Mouse (Mus musculus) midbrain, embryonic 11.5 days (tissue): Measurements from ENCODE around the gene Snrpa. TPM values are rescaled to one million over a fixed set of nuclear protein-coding genes. Genes with fewer than 3 reads are reported as not detected.
A peak's percentile ranks its signal among the peaks of the same experiment; 100 is the strongest.

ENCODE experiments used
- ATAC-seq: fragments of 200-750 bp; cut with Nextera tagmentation; 2 replicates; pipeline ENCODE4 v1.8.0; 2017; ENCODE audit warnings: moderate TSS enrichment, moderate library complexity; ENCODE audit not compliant: low FRiP score
- DNase-seq: peaks from one replicate; pipeline ENCODE4 v3.0.0; 2015; ENCODE audit warnings: low spot score; ENCODE audit errors: missing footprints
- H3K27ac ChIP-seq: fragments of 300-500 bp; sonication (generic); 2 replicates; pipeline ENCODE4 v1.5.1; 2014; ENCODE audit warnings: low read depth, low read length
- H3K27me3 ChIP-seq: fragments of 300-500 bp; sonication (generic); 2 replicates; pipeline ENCODE4 v1.6.1; 2014; ENCODE audit warnings: mild to moderate bottlenecking, low read length, moderate library complexity, mixed read lengths; ENCODE audit not compliant: control insufficient read depth, insufficient read depth
- H3K36me3 ChIP-seq: fragments of 300-500 bp; sonication (generic); 2 replicates; pipeline ENCODE4 v1.6.1; 2014; ENCODE audit warnings: mild to moderate bottlenecking, low read length, moderate library complexity, mixed read lengths; ENCODE audit not compliant: control insufficient read depth, insufficient read depth
- H3K4me1 ChIP-seq: fragments of 300-500 bp; sonication (generic); 2 replicates; pipeline ENCODE4 v1.6.1; 2014; ENCODE audit warnings: low read length; ENCODE audit not compliant: control insufficient read depth, insufficient read depth
- H3K4me2 ChIP-seq: fragments of 300-500 bp; sonication (generic); 2 replicates; pipeline ENCODE4 v1.6.1; 2014; ENCODE audit warnings: mild to moderate bottlenecking, moderate library complexity
- H3K4me3 ChIP-seq: fragments of 300-500 bp; sonication (generic); 2 replicates; pipeline ENCODE4 v1.5.1; 2014; ENCODE audit warnings: low read depth, low read length
- H3K9ac ChIP-seq: fragments of 300-500 bp; sonication (generic); 2 replicates; pipeline ENCODE4 v1.6.1; 2014; ENCODE audit warnings: low read length
- H3K9me3 ChIP-seq: fragments of 300-500 bp; sonication (generic); 2 replicates; pipeline ENCODE4 v1.6.1; 2016; ENCODE audit warnings: low read length; ENCODE audit not compliant: control insufficient read depth
- WGBS: fragments of 180-500 bp; shearing (Covaris S2); extraction: QIAGEN DNeasy Blood & Tissue Kit; methylation state at CpG from one replicate; pipeline ENCODE4 v1.1.7; 2014; 5-methylcytosine and 5-hydroxymethylcytosine counted together
- polyA plus RNA-seq: library from polyadenylated mRNA; unstranded; fragments of >200 nt; fragmentation: Nextera tagmentation; extraction: Ambion mirVana; gene quantifications from 2 replicates; pipeline ENCODE4 v1.2.1, GENCODE M21; 2014

Snrpa gene
- polyA plus RNA-seq, 1 experiment from 2014 or later, result 364 TPM

DNA sequence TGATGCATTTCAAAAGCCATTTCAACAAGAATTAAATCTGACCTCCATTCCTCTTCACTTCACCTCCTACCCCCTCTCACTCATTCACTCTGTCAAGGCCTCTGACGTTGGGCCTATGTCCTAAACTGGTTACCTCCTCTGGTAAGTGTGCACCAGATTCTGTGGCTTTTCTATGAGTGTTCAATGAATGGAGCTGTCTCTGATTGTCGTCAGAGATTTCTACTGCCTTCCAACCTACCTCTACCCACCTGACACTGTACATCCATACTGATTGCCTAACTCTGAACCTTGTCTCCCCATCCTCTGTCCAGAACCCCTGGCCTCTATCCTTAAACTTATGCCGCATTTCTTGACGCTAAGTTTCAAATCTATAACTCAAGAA is 18.1 kb downstream of the Snrpa start:
- peaks cover 8% of the 10 kb centered on the region for H3K4me1 ChIP-seq
- peak overlapping the region; percentile 66 for H3K9ac ChIP-seq
- ATAC-seq (peak; percentile 8; the same call in 1 of the 2 replicates), DNase-seq (no peak)
- WGBS, result 31% methylated on average over 4 of the region's 4 CpGs
- no peaks in the 10 kb centered on the region for H3K9me3 ChIP-seq
- peak overlapping the region; percentile 44 for H3K4me2 ChIP-seq
- H3K27me3 ChIP-seq, result no peaks in the 10 kb centered on the region
- no peaks in the 10 kb centered on the region for H3K36me3 ChIP-seq
- H3K4me3 ChIP-seq, result peak overlapping the region; percentile 72
- peak overlapping the region; percentile 87 for H3K27ac ChIP-seq

DNA sequence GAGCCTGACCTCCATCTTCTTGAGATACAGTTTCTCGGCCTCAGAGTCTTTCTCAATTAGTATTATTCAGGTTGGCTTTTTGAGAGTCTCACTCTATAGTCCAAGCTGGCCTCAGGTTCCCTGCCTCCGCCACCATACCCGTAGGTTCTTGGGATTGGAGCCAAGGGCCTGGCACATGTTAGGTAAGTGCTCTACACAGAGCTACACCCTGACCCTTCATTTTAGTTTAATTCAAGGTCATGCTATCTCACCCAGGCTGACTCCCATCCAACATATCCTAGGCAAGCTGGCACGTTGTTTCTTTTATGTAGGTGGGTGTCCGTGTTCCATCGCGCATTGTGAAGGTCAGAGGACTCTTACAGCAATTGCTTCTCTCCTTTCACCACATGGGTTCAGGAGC is 21.2 kb downstream of the Snrpa start:
- Histone ChIP-seq H3K9ac (no peak overlapping the region), H3K36me3 (no peaks in the 10 kb centered on the region), H3K4me2 (no peak overlapping the region), H3K27me3 (no peaks in the 10 kb centered on the region), H3K9me3 (no peaks in the 10 kb centered on the region), H3K27ac (no peak overlapping the region), H3K4me3 (no peak overlapping the region), H3K4me1 (peaks cover 6% of the 10 kb centered on the region)
- DNase-seq (no peak), ATAC-seq (no peak)
- WGBS, result 97% methylated on average over 7 of the region's 7 CpGs

DNA sequence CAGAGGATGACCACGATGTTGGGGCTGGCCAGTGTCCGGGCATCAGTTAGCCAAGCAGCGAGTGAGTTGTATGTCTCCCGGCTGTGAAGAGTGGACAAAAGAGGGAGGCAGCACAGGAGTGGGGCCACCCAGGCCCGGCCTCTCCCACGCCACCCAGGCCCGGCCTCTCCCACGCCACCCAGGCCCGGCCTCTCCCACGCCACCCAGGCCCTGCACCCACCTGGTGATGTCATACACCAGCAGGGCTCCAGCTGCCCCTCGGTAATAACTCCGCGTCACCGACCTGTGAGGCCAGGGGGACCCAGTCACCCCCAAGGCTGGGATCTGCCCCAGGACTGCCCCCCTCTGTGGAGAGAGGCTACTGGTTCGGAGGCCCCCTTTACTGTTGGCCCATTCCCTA is 21.6 kb downstream of the Snrpa start:
- H3K4me2 ChIP-seq, result no peak overlapping the region
- no peaks in the 10 kb centered on the region for H3K9me3 ChIP-seq
- H3K4me3 ChIP-seq, result no peak overlapping the region
- peaks cover 5% of the 10 kb centered on the region for H3K4me1 ChIP-seq
- 93% methylated on average over 15 of the region's 15 CpGs for WGBS
- no peak overlapping the region for H3K27ac ChIP-seq
- H3K27me3 ChIP-seq, result no peaks in the 10 kb centered on the region
- no peak for ATAC-seq
- H3K9ac ChIP-seq, result no peak overlapping the region
- no peak for DNase-seq
- no peaks in the 10 kb centered on the region for H3K36me3 ChIP-seq

DNA sequence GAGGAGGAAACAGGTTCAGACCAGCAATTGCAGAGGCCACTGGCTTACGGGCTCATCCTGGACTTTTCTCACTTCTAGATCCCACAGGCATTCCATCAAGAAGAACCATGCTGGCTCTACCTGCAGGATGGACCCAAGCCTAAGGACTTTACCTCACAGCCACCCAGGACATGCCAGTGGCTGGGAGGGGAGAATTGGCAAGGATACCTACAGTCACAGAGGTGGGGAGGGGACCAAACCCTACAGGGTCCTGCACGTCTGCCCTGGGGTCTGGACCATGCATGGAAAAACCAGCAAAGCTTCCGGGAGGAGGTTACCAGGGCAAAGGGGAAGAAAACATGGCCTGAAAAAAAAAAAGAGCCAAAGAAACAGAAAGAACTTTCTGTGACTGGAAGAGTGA is 25.1 kb downstream of the Snrpa start:
- Histone ChIP-seq H3K36me3 (no peaks in the 10 kb centered on the region), H3K4me2 (no peak overlapping the region), H3K4me3 (no peak overlapping the region), H3K27me3 (no peaks in the 10 kb centered on the region), H3K4me1 (peaks cover 5% of the 10 kb centered on the region), H3K9me3 (no peaks in the 10 kb centered on the region), H3K27ac (no peak overlapping the region), H3K9ac (no peak overlapping the region)
- no peak for ATAC-seq
- WGBS, result 96% methylated on average over 3 of the region's 3 CpGs
- no peak for DNase-seq

GRCm38 (mm10) chr7:27168371-27168770 is 27.7 kb downstream of the Snrpa start:
- WGBS, result 95% methylated on average over 5 of the region's 5 CpGs
- peaks cover 5% of the 10 kb centered on the region; the same call in 1 of the 2 replicates for H3K36me3 ChIP-seq
- no peak overlapping the region for H3K27ac ChIP-seq
- peaks cover 29% of the 10 kb centered on the region for H3K4me1 ChIP-seq
- ATAC-seq (no peak), DNase-seq (no peak)
- H3K4me2 ChIP-seq, result no peak overlapping the region
- H3K4me3 ChIP-seq, result no peak overlapping the region
- no peaks in the 10 kb centered on the region for H3K27me3 ChIP-seq
- H3K9me3 ChIP-seq, result no peaks in the 10 kb centered on the region
- H3K9ac ChIP-seq, result no peak overlapping the region

GRCm38 (mm10) chr7:27167475-27168094 is 28.5 kb downstream of the Snrpa start:
- H3K9ac ChIP-seq, result peak overlapping the region; percentile 86
- DNase-seq (peak; percentile 86), ATAC-seq (no peak)
- peaks cover 36% of the 10 kb centered on the region for H3K4me1 ChIP-seq
- H3K36me3 ChIP-seq, result peaks cover 5% of the 10 kb centered on the region; the same call in 1 of the 2 replicates
- peak overlapping the region; percentile 78; the same call in 1 of the 2 replicates for H3K4me3 ChIP-seq
- 78% methylated on average over 11 of the region's 11 CpGs for WGBS
- H3K27ac ChIP-seq, result peak overlapping the region; percentile 97
- H3K4me2 ChIP-seq, result peak overlapping the region; percentile 79
- H3K9me3 ChIP-seq, result no peaks in the 10 kb centered on the region
- no peaks in the 10 kb centered on the region for H3K27me3 ChIP-seq

- peak within 1 kb of the TSS; percentile 97 for H3K27ac ChIP-seq
- H3K4me3 ChIP-seq, result peak within 1 kb of the TSS; percentile 78
- peaks cover 36% of the 10 kb centered on the region for H3K4me1 ChIP-seq
- 2% methylated on average over 54 of the region's 61 CpGs for WGBS
- DNase-seq, result peak; percentile 99
- H3K9me3 ChIP-seq, result no peaks in the 10 kb centered on the region
- no peaks in the 10 kb centered on the region for H3K27me3 ChIP-seq
- peak; percentile 88 for ATAC-seq
- peak within 1 kb of the TSS; percentile 86 for H3K9ac ChIP-seq
- H3K4me2 ChIP-seq, result peak within 1 kb of the TSS; percentile 79
- peaks cover 5% of the 10 kb centered on the region; the same call in 1 of the 2 replicates for H3K36me3 ChIP-seq
These were observed 29.2 kb downstream of the Snrpa start, which contains the start of gene Egln2 for GRCm38 (mm10) chr7:27166614-27167474. Gene Egln2 (minus strand): TSS chr7:27166802.

DNA sequence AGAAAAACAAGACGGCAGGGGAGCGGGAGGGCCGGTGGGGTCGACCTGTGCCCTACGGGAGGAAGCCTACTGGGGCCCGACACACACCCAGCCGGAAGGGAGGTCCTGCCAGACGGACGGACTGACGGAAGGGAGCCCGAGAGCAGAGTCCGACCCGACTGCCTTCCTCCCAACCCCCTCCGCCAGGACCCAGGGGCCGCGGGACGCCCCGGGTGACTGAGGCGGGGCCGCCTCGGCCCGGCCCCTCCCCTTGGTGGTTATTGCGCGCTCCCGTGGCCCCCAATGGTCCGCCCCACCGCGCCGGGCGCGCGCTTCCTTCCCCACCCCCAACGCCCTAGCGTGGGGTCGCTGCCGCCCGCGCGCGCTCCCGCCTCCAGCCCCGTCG is 29.9 kb downstream of the Snrpa start:
- no peaks in the 10 kb centered on the region for H3K9me3 ChIP-seq
- ATAC-seq, result peak; percentile 85
- H3K4me3 ChIP-seq, result peak overlapping the region; percentile 78
- peak; percentile 98 for DNase-seq
- H3K36me3 ChIP-seq, result peaks cover 5% of the 10 kb centered on the region; the same call in 1 of the 2 replicates
- H3K27me3 ChIP-seq, result no peaks in the 10 kb centered on the region
- peaks cover 38% of the 10 kb centered on the region for H3K4me1 ChIP-seq
- H3K9ac ChIP-seq, result peak overlapping the region; percentile 86
- peak overlapping the region; percentile 97 for H3K27ac ChIP-seq
- peak overlapping the region; percentile 79 for H3K4me2 ChIP-seq
- WGBS, result 1% methylated on average over 24 of the region's 43 CpGs

DNA sequence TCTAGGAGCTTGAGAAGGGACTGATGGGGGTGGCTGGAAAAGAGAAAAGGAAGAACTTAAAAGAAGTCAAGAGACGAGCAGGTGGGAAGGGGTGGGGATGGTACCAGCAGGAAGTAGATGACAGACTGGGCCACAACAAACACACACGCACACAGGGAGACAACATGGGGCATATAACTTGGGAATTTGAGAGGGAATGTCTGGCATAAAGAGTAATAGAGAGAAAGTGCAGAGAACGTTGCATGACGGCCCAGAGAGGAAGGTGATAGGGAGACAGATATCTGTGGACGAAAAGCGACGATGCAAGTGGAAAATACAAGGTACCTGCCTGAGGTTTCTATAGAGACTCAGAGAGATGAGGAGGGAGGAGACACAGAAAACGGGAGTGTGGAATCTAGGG is 30.4 kb downstream of the Snrpa start:
- H3K4me2 ChIP-seq, result peak overlapping the region; percentile 79
- peak overlapping the region; percentile 78 for H3K4me3 ChIP-seq
- H3K9ac ChIP-seq, result peak overlapping the region; percentile 86
- WGBS, result 5% methylated on average over 8 of the region's 8 CpGs
- H3K36me3 ChIP-seq, result peaks cover 5% of the 10 kb centered on the region; the same call in 1 of the 2 replicates
- H3K4me1 ChIP-seq, result peaks cover 38% of the 10 kb centered on the region
- ATAC-seq (no peak), DNase-seq (no peak)
- H3K27ac ChIP-seq, result peak overlapping the region; percentile 97
- H3K27me3 ChIP-seq, result no peaks in the 10 kb centered on the region
- H3K9me3 ChIP-seq, result no peaks in the 10 kb centered on the region
